Comparison of ENCODE assay signal across 8 mouse cellular contexts in the genomic region with DNA sequence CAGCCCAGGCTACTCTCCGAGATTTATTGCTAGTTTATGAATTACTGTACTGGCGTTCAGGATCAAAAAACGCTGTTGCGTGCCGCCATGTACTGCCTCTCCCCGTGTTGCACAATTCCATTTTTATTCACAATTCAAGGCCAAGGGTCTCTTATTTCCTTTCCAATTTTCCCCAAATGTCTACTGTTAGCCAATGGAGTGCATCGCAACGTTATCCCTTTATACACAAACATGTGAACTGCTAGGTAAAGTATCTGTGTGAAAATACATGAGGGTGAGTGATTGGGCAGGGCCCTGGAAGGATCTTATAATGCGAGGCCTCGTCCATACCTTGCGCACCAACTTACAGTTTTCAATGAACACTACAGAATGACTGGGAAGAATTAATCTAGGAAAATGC. TPM values are rescaled to one million over a fixed set of nuclear protein-coding genes. Genes with fewer than 3 reads are reported as not detected.
A peak's percentile ranks its signal among the peaks of the same experiment; 100 is the strongest.
DNase-seq lines count a peak whose midpoint lies in the region; ATAC-seq and TF ChIP-seq lines count a peak whose summit lies in the region.

No protein-coding gene starts in this region.

- TF ChIP-seq CTCF in heart, adult 2 months (IDR thresholded peaks at IDR 0.05) = no peak

- no peak for TF ChIP-seq EP300 in heart, adult 2 months (IDR thresholded peaks at IDR 0.05; ENCODE audit: insufficient read depth, low read depth, low read length)

- no peaks in the 10 kb centered on the region; the same call in none of the 2 replicates for H3K4me1 ChIP-seq in heart, adult 2 months (ENCODE audit: control insufficient read depth, insufficient read depth, low read length)
- H3K4me1 ChIP-seq in ES-E14 (ENCODE audit: control insufficient read depth in 2 of 2, insufficient read depth in 2 of 2, low read length in 2 of 2, poor library complexity in 1 of 2) = no peaks in the 10 kb centered on the region; a peak in 1 of 4 replicates
- H3K4me1 ChIP-seq in forebrain, embryonic 15.5 days = peaks cover 23% of the 10 kb centered on the region
- peaks cover 12% of the 10 kb centered on the region for H3K4me1 ChIP-seq in liver, embryonic 11.5 days (replicated peaks; ENCODE audit: control insufficient read depth, insufficient read depth, low read length)
- H3K4me1 ChIP-seq in stomach, embryonic 16.5 days (ENCODE audit: control insufficient read depth, insufficient read depth, low read length) = 0 out of 2 replicates have a peak, but pooled peaks cover 8% of the 10 kb centered on the region

- no peaks in the 10 kb centered on the region for H3K9me3 ChIP-seq in ES-E14 (ENCODE audit: control insufficient read depth, insufficient read depth, low read depth, low read length)
- H3K9me3 ChIP-seq in forebrain, embryonic 15.5 days = no peaks in the 10 kb centered on the region
- no peaks in the 10 kb centered on the region for H3K9me3 ChIP-seq in liver, embryonic 11.5 days (ENCODE audit: control insufficient read depth, low read length)
- no peaks in the 10 kb centered on the region for H3K9me3 ChIP-seq in stomach, embryonic 16.5 days (replicated peaks; ENCODE audit: control insufficient read depth, low read length)

- in situ Hi-C loops in ES-E14 (cut with MboI; ENCODE audit: low sequenced_read_pairs in 2 of 2, unreplicated experiment in 2 of 2) = no loop called here

- H3K9ac ChIP-seq in heart, adult 2 months (ENCODE audit: low read depth, low read length) = no peak overlapping the region
- peak overlapping the region; percentile 11; the same call in 1 of the 2 replicates for H3K9ac ChIP-seq in ES-E14 (ENCODE audit: insufficient read depth, low read depth, low read length, poor library complexity, severe bottlenecking)
- H3K9ac ChIP-seq in forebrain, embryonic 15.5 days (replicated peaks) = peak overlapping the region; percentile 94
- H3K9ac ChIP-seq in liver, embryonic 11.5 days (ENCODE audit: low read depth, low read length) = peak overlapping the region; percentile 96
- peak overlapping the region; percentile 95 for H3K9ac ChIP-seq in stomach, embryonic 16.5 days (ENCODE audit: low read length)

- intact Hi-C loops in heart, adult 2 months (cut with DNase I) = loop anchor here (10.0 kb wide), 1 partner anchor 511 kb away; no protein-coding TSS in a partner anchor
- intact Hi-C loops in heart, postnatal 25 days (cut with DNase I) = loop anchor here (5.0 kb wide), 1 partner anchor 47 kb away; a partner anchor contains a TSS

- no peak for TF ChIP-seq POLR2A in heart, adult 2 months (IDR thresholded peaks at IDR 0.05; ENCODE audit: insufficient read depth, low read depth, low read length)

- H3K27ac ChIP-seq in heart, adult 2 months = no peak overlapping the region
- H3K27ac ChIP-seq in ES-E14 (ENCODE audit: insufficient read depth, low read depth, low read length, poor library complexity, severe bottlenecking) = no peak overlapping the region
- no peak overlapping the region for H3K27ac ChIP-seq in forebrain, embryonic 15.5 days (replicated peaks)
- peak overlapping the region; percentile 43 for H3K27ac ChIP-seq in liver, embryonic 11.5 days (ENCODE audit: low read depth, low read length)
- peak overlapping the region; percentile 10 for H3K27ac ChIP-seq in stomach, embryonic 16.5 days (ENCODE audit: low read length)

- peak overlapping the region; percentile 66 for H3K4me2 ChIP-seq in forebrain, embryonic 15.5 days (replicated peaks)
- H3K4me2 ChIP-seq in liver, embryonic 11.5 days = peak overlapping the region; percentile 84
- H3K4me2 ChIP-seq in stomach, embryonic 16.5 days (ENCODE audit: low read depth, low read length) = peak overlapping the region; percentile 63

- H3K27me3 ChIP-seq in heart, adult 2 months (ENCODE audit: control insufficient read depth, insufficient read depth, low read length) = no peaks in the 10 kb centered on the region
- H3K27me3 ChIP-seq in forebrain, embryonic 15.5 days = no peaks in the 10 kb centered on the region
- no peaks in the 10 kb centered on the region for H3K27me3 ChIP-seq in liver, embryonic 11.5 days (replicated peaks; ENCODE audit: control insufficient read depth, insufficient read depth, low read length)
- H3K27me3 ChIP-seq in stomach, embryonic 16.5 days (ENCODE audit: control insufficient read depth, insufficient read depth, low read length) = no peaks in the 10 kb centered on the region

- peak overlapping the region; percentile 88 for H3K4me3 ChIP-seq in heart, adult 2 months
- peak overlapping the region; percentile 82 to 98 for H3K4me3 ChIP-seq in ES-E14 (ENCODE audit: insufficient read depth in 1 of 2, low read depth in 1 of 2, low read length in 2 of 2, poor library complexity in 1 of 2, severe bottlenecking in 1 of 2)
- peak overlapping the region; percentile 99 for H3K4me3 ChIP-seq in forebrain, embryonic 15.5 days
- H3K4me3 ChIP-seq in liver, embryonic 11.5 days (ENCODE audit: low read depth, low read length) = peak overlapping the region; percentile 91
- peak overlapping the region; percentile 90 for H3K4me3 ChIP-seq in stomach, embryonic 16.5 days (replicated peaks; ENCODE audit: low read length)

- H3K79me2 ChIP-seq in heart, adult 2 months (replicated peaks; ENCODE audit: control insufficient read depth, insufficient read depth, low read length) = peaks cover 3% of the 10 kb centered on the region

- DNase-seq in heart, adult 2 months = no peak
- no peak for DNase-seq in heart, postnatal 25 days (ENCODE audit: low spot score)
- no peak for DNase-seq in ES-E14 (ENCODE audit: low read depth, low spot score)
- DNase-seq in liver, embryonic 11.5 days (ENCODE audit: low spot score) = peak; percentile 33
- DNase-seq in left cerebral cortex, adult 9 months (ENCODE audit: low spot score in 2 of 2) = no peak
- DNase-seq in gastrocnemius, postnatal 4 days (ENCODE audit: low spot score in 2 of 2) = no peak

- ATAC-seq in forebrain, embryonic 15.5 days (replicated peaks) = no peak; the same call in 1 of the 2 replicates
- no peak for ATAC-seq in liver, embryonic 11.5 days (replicated peaks; ENCODE audit: low FRiP score)
- no peak for ATAC-seq in stomach, embryonic 16.5 days (ENCODE audit: insufficient read depth, low FRiP score)

- WGBS in heart, adult 2 months = 58% methylated on average over 11 of the region's 11 CpGs
- 41% methylated on average over 11 of the region's 11 CpGs for WGBS in forebrain, embryonic 15.5 days
- WGBS in liver, embryonic 11.5 days = 44% methylated on average over 11 of the region's 11 CpGs
- WGBS in stomach, embryonic 16.5 days = 20% methylated on average over 11 of the region's 11 CpGs

- peaks cover 6% of the 10 kb centered on the region for H3K36me3 ChIP-seq in heart, adult 2 months (ENCODE audit: control insufficient read depth, insufficient read depth, low read length)
- peaks cover 9% of the 10 kb centered on the region for H3K36me3 ChIP-seq in ES-E14 (ENCODE audit: control insufficient read depth, insufficient read depth, low read length, poor library complexity, severe bottlenecking)
- H3K36me3 ChIP-seq in forebrain, embryonic 15.5 days = peaks cover 18% of the 10 kb centered on the region
- peaks cover 5% of the 10 kb centered on the region; the same call in 1 of the 2 replicates for H3K36me3 ChIP-seq in liver, embryonic 11.5 days (ENCODE audit: control insufficient read depth, insufficient read depth, low read length)
- no peaks in the 10 kb centered on the region for H3K36me3 ChIP-seq in stomach, embryonic 16.5 days (ENCODE audit: control insufficient read depth, insufficient read depth, low read length)

RNA-seq across cellular contexts. Expression of a gene that starts 0.9 kb away (rescaled TPM):
- 10 to 100 TPM; 12.1 to 12.7 TPM for total RNA-seq in heart, adult 2 months (2021)
- 18.4 and 39.4 TPM in 2 replicates for polyA plus RNA-seq in heart, adult 2 months (2012; rRNA removed)
- 10 to 100 TPM; 13.9 to 14.1 TPM for total RNA-seq in heart, postnatal 25 days (2021)
- total RNA-seq in ES-E14 (2012; rRNA removed) = 56.1 and 71.1 TPM in 2 replicates
- polyA plus RNA-seq in forebrain, embryonic 15.5 days (2015; fragmentation: Nextera tagmentation; extraction: Ambion mirVana) = 88.2 and 95.8 TPM in 2 replicates
- 48.1 and 51.8 TPM in 2 replicates for polyA plus RNA-seq in liver, embryonic 11.5 days (2014; fragmentation: Nextera tagmentation; extraction: Ambion mirVana)
- 66.9 and 70.4 TPM in 2 replicates for polyA plus RNA-seq in stomach, embryonic 16.5 days (2015; fragmentation: Nextera tagmentation; extraction: Ambion mirVana)
- 10 to 100 TPM; 43.7 to 48.9 TPM for total RNA-seq in gastrocnemius, postnatal 4 days (2021)

RNA-seq across cellular contexts. Expression of a gene that starts 31.6 kb away (rescaled TPM):
- total RNA-seq in heart, adult 2 months (2021) = not detected
- not detected in 2 replicates for polyA plus RNA-seq in heart, adult 2 months (2012; rRNA removed)
- not detected for total RNA-seq in heart, postnatal 25 days (2021)
- total RNA-seq in ES-E14 (2012; rRNA removed) = 1.7 and 3.0 TPM in 2 replicates
- polyA plus RNA-seq in forebrain, embryonic 15.5 days (2015; fragmentation: Nextera tagmentation; extraction: Ambion mirVana) = 1.2 and 1.9 TPM in 2 replicates
- polyA plus RNA-seq in liver, embryonic 11.5 days (2014; fragmentation: Nextera tagmentation; extraction: Ambion mirVana) = 2.0 TPM in 2 replicates
- polyA plus RNA-seq in stomach, embryonic 16.5 days (2015; fragmentation: Nextera tagmentation; extraction: Ambion mirVana) = 1.1 and 1.5 TPM in 2 replicates
- total RNA-seq in gastrocnemius, postnatal 4 days (2021) = under 1 TPM in 1 of 2 experiments, not detected in 1; 0.66 TPM

RNA-seq across cellular contexts. Expression of a gene that starts 48.3 kb away (rescaled TPM):
- total RNA-seq in heart, adult 2 months (2021) = 1 to 10 TPM; 4.5 to 6.8 TPM
- polyA plus RNA-seq in heart, adult 2 months (2012; rRNA removed) = 3.6 and 11.7 TPM in 2 replicates
- total RNA-seq in heart, postnatal 25 days (2021) = 1 to 10 TPM; 5.1 to 5.5 TPM
- total RNA-seq in ES-E14 (2012; rRNA removed) = 12.0 and 28.1 TPM in 2 replicates
- polyA plus RNA-seq in forebrain, embryonic 15.5 days (2015; fragmentation: Nextera tagmentation; extraction: Ambion mirVana) = 6.0 and 8.9 TPM in 2 replicates
- 3.5 and 4.8 TPM in 2 replicates for polyA plus RNA-seq in liver, embryonic 11.5 days (2014; fragmentation: Nextera tagmentation; extraction: Ambion mirVana)
- 2.4 and 3.4 TPM in 2 replicates for polyA plus RNA-seq in stomach, embryonic 16.5 days (2015; fragmentation: Nextera tagmentation; extraction: Ambion mirVana)
- 1 to 10 TPM; 1.8 to 2.1 TPM for total RNA-seq in gastrocnemius, postnatal 4 days (2021)

RNA-seq across cellular contexts. Expression of a gene that starts 49.3 kb away (rescaled TPM):
- total RNA-seq in heart, adult 2 months (2021) = 10 to 100 TPM; 79.3 to 86.8 TPM
- 48.2 and 74.2 TPM in 2 replicates for polyA plus RNA-seq in heart, adult 2 months (2012; rRNA removed)
- total RNA-seq in heart, postnatal 25 days (2021) = 10 to 100 TPM; 71.7 to 74.0 TPM
- 121 and 147 TPM in 2 replicates for total RNA-seq in ES-E14 (2012; rRNA removed)
- polyA plus RNA-seq in forebrain, embryonic 15.5 days (2015; fragmentation: Nextera tagmentation; extraction: Ambion mirVana) = 329 and 339 TPM in 2 replicates
- 278 and 298 TPM in 2 replicates for polyA plus RNA-seq in liver, embryonic 11.5 days (2014; fragmentation: Nextera tagmentation; extraction: Ambion mirVana)
- polyA plus RNA-seq in stomach, embryonic 16.5 days (2015; fragmentation: Nextera tagmentation; extraction: Ambion mirVana) = 276 and 278 TPM in 2 replicates
- total RNA-seq in gastrocnemius, postnatal 4 days (2021) = 100 to 1,000 TPM; 103 to 122 TPM

RNA-seq across cellular contexts. Expression of a gene that starts 49.5 kb away (rescaled TPM):
- total RNA-seq in heart, adult 2 months (2021) = 10 to 100 TPM; 12.4 to 12.8 TPM
- polyA plus RNA-seq in heart, adult 2 months (2012; rRNA removed) = 4.3 and 7.5 TPM in 2 replicates
- total RNA-seq in heart, postnatal 25 days (2021) = 10 to 100 TPM; 13.7 to 15.7 TPM
- 54.4 and 67.8 TPM in 2 replicates for total RNA-seq in ES-E14 (2012; rRNA removed)
- polyA plus RNA-seq in forebrain, embryonic 15.5 days (2015; fragmentation: Nextera tagmentation; extraction: Ambion mirVana) = 33.2 and 34.7 TPM in 2 replicates
- 120 and 123 TPM in 2 replicates for polyA plus RNA-seq in liver, embryonic 11.5 days (2014; fragmentation: Nextera tagmentation; extraction: Ambion mirVana)
- 66.0 and 69.7 TPM in 2 replicates for polyA plus RNA-seq in stomach, embryonic 16.5 days (2015; fragmentation: Nextera tagmentation; extraction: Ambion mirVana)
- total RNA-seq in gastrocnemius, postnatal 4 days (2021) = 10 to 100 TPM; 17.9 to 18.0 TPM

Comparison
In these comparisons a context has a peak if more than half of its experiments do, and no peak if none do; other contexts are left out.
1. H3K27ac ChIP-seq: peak in liver, embryonic 11.5 days (single experiment) and stomach, embryonic 16.5 days (single experiment); none in heart, adult 2 months (single experiment), ES-E14 (single experiment) and forebrain, embryonic 15.5 days (single experiment).
2. Peak in every context shown above with its lines, with median percentiles within 50 percentile points of each other: H3K4me3 ChIP-seq and H3K4me2 ChIP-seq.